ENCODE assay signal across 10 mouse cellular contexts in the genomic region with DNA sequence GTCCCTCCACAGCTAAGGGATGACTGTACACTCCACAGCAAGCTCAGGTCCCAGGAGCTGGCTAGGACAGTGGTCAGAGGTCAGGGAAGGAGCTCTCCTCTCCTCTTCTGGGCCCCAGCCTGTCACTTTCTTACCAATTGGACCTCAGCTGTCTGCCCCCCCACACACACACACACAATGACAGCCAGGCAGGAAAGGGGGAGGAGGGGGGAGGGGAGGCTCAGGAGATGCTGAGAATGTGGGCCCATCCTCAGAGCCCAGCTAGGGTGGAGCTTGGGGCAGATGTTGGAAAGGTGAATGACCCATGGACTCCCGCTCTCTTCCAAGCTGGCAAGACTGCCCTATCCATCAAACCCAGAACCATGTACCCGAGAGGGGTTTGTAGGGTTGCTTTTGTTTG. TPM values are rescaled to one million over a fixed set of nuclear protein-coding genes. Genes with fewer than 3 reads are reported as not detected.
A peak's percentile ranks its signal among the peaks of the same experiment; 100 is the strongest.
DNase-seq lines count a peak whose midpoint lies in the region; ATAC-seq and TF ChIP-seq lines count a peak whose summit lies in the region.
"Had no signal": no experiment of that assay in that cellular context is flagged by ENCODE, and none has a peak within 500 bp of the region (broad histone marks: within the 10 kb centered on the region; RNA-seq: fewer than 3 reads in every experiment).

No protein-coding gene starts in this region.

- H3K9me3 ChIP-seq in heart, embryonic 16.5 days (replicated peaks; ENCODE audit: control insufficient read depth, low read length): no peaks in the 10 kb centered on the region
- no peaks in the 10 kb centered on the region for H3K9me3 ChIP-seq in lung, postnatal 0 days (ENCODE audit: low read length)
- H3K9me3 ChIP-seq in intestine, embryonic 14.5 days (ENCODE audit: control insufficient read depth, low read length): no peaks in the 10 kb centered on the region
- H3K9me3 ChIP-seq in stomach, embryonic 14.5 days (ENCODE audit: control insufficient read depth, low read depth, low read length): no peaks in the 10 kb centered on the region

- no peak for ATAC-seq in heart, embryonic 16.5 days (replicated peaks; ENCODE audit: extremely low read depth, insufficient read depth, low FRiP score)
- ATAC-seq in lung, postnatal 0 days: no peak
- no peak for ATAC-seq in intestine, embryonic 14.5 days (replicated peaks; ENCODE audit: low FRiP score, low TSS enrichment, low read depth)
- ATAC-seq in stomach, embryonic 14.5 days (ENCODE audit: insufficient number of reproducible peaks, insufficient read depth, low FRiP score, low read depth): no peak

- H3K36me3 ChIP-seq in heart, embryonic 16.5 days (ENCODE audit: control insufficient read depth, insufficient read depth): no peaks in the 10 kb centered on the region
- no peaks in the 10 kb centered on the region for H3K36me3 ChIP-seq in lung, postnatal 0 days (ENCODE audit: insufficient read depth, low read length)
- H3K36me3 ChIP-seq in intestine, embryonic 14.5 days (ENCODE audit: control insufficient read depth, insufficient read depth, low read length): no peaks in the 10 kb centered on the region
- no peaks in the 10 kb centered on the region for H3K36me3 ChIP-seq in stomach, embryonic 14.5 days (ENCODE audit: control insufficient read depth, insufficient read depth, low read length)

- no peak for DNase-seq in heart, postnatal 10 days
- DNase-seq in lung, postnatal 0 days (ENCODE audit: low spot score): no peak
- no peak for DNase-seq in lung, postnatal 10 days
- DNase-seq in intestine, embryonic 14.5 days (ENCODE audit: low spot score): no peak
- no peak for DNase-seq in cerebellum, adult 9-11 months
- DNase-seq: embryo, embryonic 11 days; right cerebral cortex, postnatal 4 days; thymus, postnatal 25 days had no signal

- WGBS in heart, embryonic 16.5 days: 64% methylated on average over 2 of the region's 2 CpGs
- 63% methylated on average over 2 of the region's 2 CpGs for whole genome bisulfite sequencing in lung, postnatal 0 days
- WGBS in intestine, embryonic 14.5 days: 58% methylated on average over 2 of the region's 2 CpGs
- 55% methylated on average over 2 of the region's 2 CpGs for WGBS in stomach, embryonic 14.5 days

- H3K4me3 ChIP-seq in heart, embryonic 16.5 days (ENCODE audit: low read length): peak overlapping the region; percentile 39
- peak overlapping the region; percentile 19 for H3K4me3 ChIP-seq in lung, postnatal 0 days (ENCODE audit: low read depth, low read length)
- no peak overlapping the region; the same call in 1 of the 2 replicates for H3K4me3 ChIP-seq in intestine, embryonic 14.5 days (ENCODE audit: low read depth, low read length)
- no peak overlapping the region for H3K4me3 ChIP-seq in stomach, embryonic 14.5 days (ENCODE audit: low read depth, low read length)

- peak overlapping the region; percentile 66 for H3K9ac ChIP-seq in heart, embryonic 16.5 days (ENCODE audit: low read length)
- H3K9ac ChIP-seq in lung, postnatal 0 days (replicated peaks; ENCODE audit: low read depth): 0 out of 2 replicates have a peak overlapping the region, but pooled peaks have one; percentile 26
- no peak overlapping the region for H3K9ac ChIP-seq in intestine, embryonic 14.5 days (ENCODE audit: low read length)
- H3K9ac ChIP-seq in stomach, embryonic 14.5 days (replicated peaks; ENCODE audit: low read depth, low read length): no peak overlapping the region

- peak overlapping the region; percentile 75 for H3K27ac ChIP-seq in heart, embryonic 16.5 days (ENCODE audit: low read length)
- H3K27ac ChIP-seq in lung, postnatal 0 days (ENCODE audit: low read length): peak overlapping the region; percentile 91
- H3K27ac ChIP-seq in intestine, embryonic 14.5 days (ENCODE audit: low read depth): peak overlapping the region; percentile 47; the same call in 1 of the 2 replicates
- no peak overlapping the region for H3K27ac ChIP-seq in stomach, embryonic 14.5 days (ENCODE audit: low read length)

- H3K4me1 ChIP-seq in heart, embryonic 16.5 days (ENCODE audit: control insufficient read depth, insufficient read depth, low read length): peaks cover 59% of the 10 kb centered on the region
- H3K4me1 ChIP-seq in lung, postnatal 0 days (ENCODE audit: insufficient read depth, low read depth, low read length): peaks cover 15% of the 10 kb centered on the region
- H3K4me1 ChIP-seq in intestine, embryonic 14.5 days (replicated peaks; ENCODE audit: control insufficient read depth, insufficient read depth, low read length): peaks cover 44% of the 10 kb centered on the region
- peaks cover 38% of the 10 kb centered on the region; the same call in 1 of the 2 replicates for H3K4me1 ChIP-seq in stomach, embryonic 14.5 days (ENCODE audit: control insufficient read depth, insufficient read depth, low read length)

- no peak for TF ChIP-seq EP300 in lung, postnatal 0 days (IDR thresholded peaks at IDR 0.05)

- peak overlapping the region; percentile 60 for H3K4me2 ChIP-seq in heart, embryonic 16.5 days (ENCODE audit: low read depth, low read length)
- H3K4me2 ChIP-seq in lung, postnatal 0 days (replicated peaks; ENCODE audit: low read depth, low read length): peak overlapping the region; percentile 44
- H3K4me2 ChIP-seq in intestine, embryonic 14.5 days (ENCODE audit: low read length): peak overlapping the region; percentile 32
- peak overlapping the region; percentile 22; the same call in 1 of the 2 replicates for H3K4me2 ChIP-seq in stomach, embryonic 14.5 days (replicated peaks; ENCODE audit: low read depth, low read length)

- TF ChIP-seq CTCF in lung, postnatal 0 days (IDR thresholded peaks at IDR 0.05): no peak

- H3K27me3 ChIP-seq in heart, embryonic 16.5 days (ENCODE audit: control insufficient read depth, insufficient read depth, low read length): no peaks in the 10 kb centered on the region
- no peaks in the 10 kb centered on the region for H3K27me3 ChIP-seq in lung, postnatal 0 days (replicated peaks; ENCODE audit: insufficient read depth, low read length)
- no peaks in the 10 kb centered on the region for H3K27me3 ChIP-seq in intestine, embryonic 14.5 days (replicated peaks; ENCODE audit: control insufficient read depth, insufficient read depth, low read length)
- H3K27me3 ChIP-seq in stomach, embryonic 14.5 days (ENCODE audit: control insufficient read depth, insufficient read depth, low read length): no peaks in the 10 kb centered on the region

- intact Hi-C loops in heart, postnatal 10 days (cut with DNase I): no loop called here

RNA-seq across cellular contexts. Expression of a gene that starts 2.0 kb away (rescaled TPM):
- 11.0 and 12.0 TPM in 2 replicates for polyA plus RNA-seq in heart, embryonic 16.5 days (2015; fragmentation: Nextera tagmentation; extraction: Ambion mirVana)
- total RNA-seq in heart, postnatal 10 days (2021): 10 to 100 TPM; 15.4 to 17.3 TPM
- 31.9 and 34.3 TPM in 2 replicates for polyA plus RNA-seq in lung, postnatal 0 days (2015; fragmentation: Nextera tagmentation; extraction: Ambion mirVana)
- 16.5 and 18.3 TPM in 2 replicates for polyA plus RNA-seq in intestine, embryonic 14.5 days (2014; fragmentation: Nextera tagmentation; extraction: Ambion mirVana)
- 6.1 and 7.9 TPM in 2 replicates for polyA plus RNA-seq in stomach, embryonic 14.5 days (2014; fragmentation: Nextera tagmentation; extraction: Ambion mirVana)

RNA-seq across cellular contexts. Expression of a gene that starts 19.6 kb away (rescaled TPM):
- polyA plus RNA-seq in heart, embryonic 16.5 days (2015; fragmentation: Nextera tagmentation; extraction: Ambion mirVana): 45.7 and 46.5 TPM in 2 replicates
- total RNA-seq in heart, postnatal 10 days (2021): 10 to 100 TPM; 36.9 to 40.7 TPM
- 22.4 and 24.1 TPM in 2 replicates for polyA plus RNA-seq in lung, postnatal 0 days (2015; fragmentation: Nextera tagmentation; extraction: Ambion mirVana)
- polyA plus RNA-seq in intestine, embryonic 14.5 days (2014; fragmentation: Nextera tagmentation; extraction: Ambion mirVana): 77.4 and 79.5 TPM in 2 replicates
- 54.0 and 61.1 TPM in 2 replicates for polyA plus RNA-seq in stomach, embryonic 14.5 days (2014; fragmentation: Nextera tagmentation; extraction: Ambion mirVana)

RNA-seq across cellular contexts. Expression of a gene that starts 26.4 kb away (rescaled TPM):
- polyA plus RNA-seq in heart, embryonic 16.5 days (2015; fragmentation: Nextera tagmentation; extraction: Ambion mirVana): 0.54 and 0.69 TPM in 2 replicates
- total RNA-seq in heart, postnatal 10 days (2021): under 1 TPM; 0.41 to 0.79 TPM
- polyA plus RNA-seq in lung, postnatal 0 days (2015; fragmentation: Nextera tagmentation; extraction: Ambion mirVana): 1.7 and 2.2 TPM in 2 replicates
- 0.87 and 1.4 TPM in 2 replicates for polyA plus RNA-seq in intestine, embryonic 14.5 days (2014; fragmentation: Nextera tagmentation; extraction: Ambion mirVana)
- 1.0 and 1.4 TPM in 2 replicates for polyA plus RNA-seq in stomach, embryonic 14.5 days (2014; fragmentation: Nextera tagmentation; extraction: Ambion mirVana)

RNA-seq across cellular contexts. Expression of a gene that starts 28.1 kb away (rescaled TPM):
- 419 and 458 TPM in 2 replicates for polyA plus RNA-seq in heart, embryonic 16.5 days (2015; fragmentation: Nextera tagmentation; extraction: Ambion mirVana)
- total RNA-seq in heart, postnatal 10 days (2021): 100 to 1,000 TPM; 422 to 478 TPM
- 414 and 417 TPM in 2 replicates for polyA plus RNA-seq in lung, postnatal 0 days (2015; fragmentation: Nextera tagmentation; extraction: Ambion mirVana)
- 336 and 349 TPM in 2 replicates for polyA plus RNA-seq in intestine, embryonic 14.5 days (2014; fragmentation: Nextera tagmentation; extraction: Ambion mirVana)
- polyA plus RNA-seq in stomach, embryonic 14.5 days (2014; fragmentation: Nextera tagmentation; extraction: Ambion mirVana): 359 TPM in 2 replicates

RNA-seq across cellular contexts. Expression of a gene that starts 28.3 kb away (rescaled TPM):
- 15.1 and 19.2 TPM in 2 replicates for polyA plus RNA-seq in heart, embryonic 16.5 days (2015; fragmentation: Nextera tagmentation; extraction: Ambion mirVana)
- total RNA-seq in heart, postnatal 10 days (2021): 10 to 100 TPM; 13.0 to 16.2 TPM
- polyA plus RNA-seq in lung, postnatal 0 days (2015; fragmentation: Nextera tagmentation; extraction: Ambion mirVana): 17.9 and 22.0 TPM in 2 replicates
- polyA plus RNA-seq in intestine, embryonic 14.5 days (2014; fragmentation: Nextera tagmentation; extraction: Ambion mirVana): 14.7 and 19.6 TPM in 2 replicates
- polyA plus RNA-seq in stomach, embryonic 14.5 days (2014; fragmentation: Nextera tagmentation; extraction: Ambion mirVana): 17.3 and 19.9 TPM in 2 replicates

Comparison
In these comparisons a context has a peak if more than half of its experiments do, and no peak if none do; other contexts are left out.
1. H3K4me3 ChIP-seq: peak in heart, embryonic 16.5 days (single experiment) and lung, postnatal 0 days (single experiment); none in intestine, embryonic 14.5 days (single experiment) and stomach, embryonic 14.5 days (single experiment).
2. H3K9ac ChIP-seq: peak in heart, embryonic 16.5 days (single experiment) and lung, postnatal 0 days (single experiment); none in intestine, embryonic 14.5 days (single experiment) and stomach, embryonic 14.5 days (single experiment).
3. Peak in every context shown above with its lines, with median percentiles within 50 percentile points of each other: H3K4me2 ChIP-seq.